Mouse (Mus musculus): ENCODE measurements around the gene Lman1l.

Gene Lman1l

DNA sequence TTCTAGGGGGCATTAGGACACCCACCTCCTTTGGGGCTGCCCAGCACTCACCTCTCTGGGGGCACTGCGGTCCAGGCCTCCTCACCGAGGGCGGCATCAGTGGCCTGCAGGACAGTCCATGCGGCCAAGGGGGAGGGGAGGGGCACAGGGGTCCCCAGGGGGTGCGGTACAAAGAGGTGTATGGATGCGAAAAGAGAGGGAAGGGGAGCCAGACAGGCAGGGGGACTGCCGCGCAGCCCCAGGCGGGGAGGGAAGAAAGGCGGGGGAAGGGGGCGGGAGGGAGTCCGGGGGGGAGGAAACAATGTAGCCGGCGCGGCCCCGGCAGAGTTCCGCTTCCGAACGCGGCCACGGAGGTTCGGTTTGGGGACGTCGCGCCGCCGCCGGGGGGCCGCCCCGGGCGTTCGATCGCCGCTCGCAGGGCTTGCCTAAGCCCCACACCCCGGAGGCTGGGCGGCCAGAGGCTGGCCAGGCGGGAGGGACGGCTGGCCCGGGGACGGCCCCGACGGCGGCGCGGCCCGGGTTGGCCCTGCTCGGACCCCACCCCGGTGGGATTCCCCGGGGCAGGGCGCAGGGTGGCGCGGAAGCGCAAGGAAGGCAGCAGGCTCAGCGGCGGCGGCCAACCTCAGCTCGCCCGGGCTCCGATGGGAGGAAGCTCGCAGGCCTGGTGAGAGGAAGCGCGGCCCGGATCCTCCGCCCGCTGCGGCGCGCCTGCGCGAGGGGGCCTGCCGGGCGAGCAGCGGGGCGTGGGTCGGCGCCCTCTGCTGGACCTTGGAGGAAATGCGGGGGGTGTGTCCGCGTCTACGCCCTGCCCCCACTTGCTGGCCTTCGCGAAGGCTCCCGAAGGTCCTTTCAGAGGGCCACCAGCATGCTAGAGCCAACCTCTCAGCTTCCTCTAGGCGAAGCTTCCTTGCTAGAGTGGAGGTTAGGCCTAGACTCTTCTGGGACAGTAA is 24.6 kb upstream of the Lman1l start:
- peak; percentile 92 for DNase-seq (ENCODE audit: low spot score)

DNA sequence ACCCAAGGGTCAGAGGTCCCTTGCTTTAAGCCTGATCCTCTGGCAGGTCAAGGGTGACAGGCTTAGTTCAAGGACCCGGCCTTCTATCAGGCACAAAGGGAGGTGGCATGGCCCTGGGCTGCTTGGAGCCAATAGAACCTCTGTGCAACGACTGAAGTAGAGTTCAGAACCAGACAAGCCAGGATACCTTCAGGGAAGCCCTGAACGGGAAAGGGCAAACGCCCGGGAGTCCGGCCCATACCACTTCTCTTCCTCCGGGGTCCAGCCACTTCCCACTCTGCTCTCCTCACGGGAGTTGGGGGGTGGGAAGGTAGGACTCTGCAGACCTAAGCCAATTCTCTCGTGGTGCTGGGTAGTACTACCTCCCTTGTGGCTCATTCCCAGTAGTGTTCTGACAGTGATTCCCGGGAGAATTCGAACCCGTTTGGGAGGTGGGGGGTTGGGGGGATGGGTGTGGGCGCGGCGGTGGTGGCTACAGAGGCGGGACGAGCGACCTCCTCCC is 23.9 kb upstream of the Lman1l start:
- peak; percentile 30 for DNase-seq (ENCODE audit: low spot score)

DNA sequence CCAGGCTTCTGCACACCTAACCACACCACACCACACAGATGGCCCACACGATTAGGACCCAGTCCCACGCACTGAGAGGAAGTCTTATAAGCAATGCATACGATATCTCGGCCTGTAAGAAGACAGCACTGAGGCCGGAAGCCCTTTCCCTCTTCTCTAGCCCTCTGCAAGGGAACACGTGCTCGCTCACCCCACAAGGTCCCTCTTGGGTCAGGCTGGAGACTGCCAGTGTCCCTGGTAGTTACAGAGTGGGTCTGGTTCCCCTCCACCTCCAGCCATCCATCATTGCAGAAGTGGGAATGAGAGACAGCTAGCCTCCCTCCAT is 23.2 kb upstream of the Lman1l start:
- no peak for DNase-seq (ENCODE audit: low spot score)

DNA sequence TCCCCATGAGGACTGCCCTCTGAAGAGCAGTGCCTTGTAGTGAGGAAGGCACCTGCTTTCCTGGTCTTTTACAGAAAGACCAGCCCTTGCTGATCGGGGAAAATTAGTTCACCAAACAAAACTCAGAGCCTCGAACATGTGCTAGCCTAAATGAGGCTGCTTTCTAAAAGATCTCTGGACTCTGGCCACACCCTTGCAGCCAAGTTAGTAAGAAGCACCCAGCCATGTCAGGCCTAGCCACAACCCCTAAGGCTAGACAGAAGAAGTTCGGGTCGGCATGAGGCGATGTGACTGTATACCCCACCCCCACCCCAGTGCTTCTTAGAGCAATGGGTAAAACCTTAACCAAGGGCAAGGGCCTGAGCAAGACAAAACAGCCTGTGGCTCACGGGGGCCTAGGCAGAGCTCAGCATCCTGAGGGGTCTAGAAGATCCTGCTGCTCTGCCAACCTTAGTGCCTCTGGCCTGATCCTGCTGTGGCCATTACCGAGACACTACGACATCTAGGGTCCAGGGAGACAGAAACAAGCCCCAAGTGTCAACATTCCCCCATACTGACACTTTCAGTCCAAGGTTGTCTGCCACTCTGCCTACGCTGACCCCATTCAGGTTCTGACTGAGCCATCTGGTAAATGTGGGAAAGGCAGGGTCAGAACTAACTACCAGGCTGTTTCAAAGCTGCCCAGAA is 22.7 kb upstream of the Lman1l start:
- no peak for DNase-seq (ENCODE audit: low spot score)

DNA sequence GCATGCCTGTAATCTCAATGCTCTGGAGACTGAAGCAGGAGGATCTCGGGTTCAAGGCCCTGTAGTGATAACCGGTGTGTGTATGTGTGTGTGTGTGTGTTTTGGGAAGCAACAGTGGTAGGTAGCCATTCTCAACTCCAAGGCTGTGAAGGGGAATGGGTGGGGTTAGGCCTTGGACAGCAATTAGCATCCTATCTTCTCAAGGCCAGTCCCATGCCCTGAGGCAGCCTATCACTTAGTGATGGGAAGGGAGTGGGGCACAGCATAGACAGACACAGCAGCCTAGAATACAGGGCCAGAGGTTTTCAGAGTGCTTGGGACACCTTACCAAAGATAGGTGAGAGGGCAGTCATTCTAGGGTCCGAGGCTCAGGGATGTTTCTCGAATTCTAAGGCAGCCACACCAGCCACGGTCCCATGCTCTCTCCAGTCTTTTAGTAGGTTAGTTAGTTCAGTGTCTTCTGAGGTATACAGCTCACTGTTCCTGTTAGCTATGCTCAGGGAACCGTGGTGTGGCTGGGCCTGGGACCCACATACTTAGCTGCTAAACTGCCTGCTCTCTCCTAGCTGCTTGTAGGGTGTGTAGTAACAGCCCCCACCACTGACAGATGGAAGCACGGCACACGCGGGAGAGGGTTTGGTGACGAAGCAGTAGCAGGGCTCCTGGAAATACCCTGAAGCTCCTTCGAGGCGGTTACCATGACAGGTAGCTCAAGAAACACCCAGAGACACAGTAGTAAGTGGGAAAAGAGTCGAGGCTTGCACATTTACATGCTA is 21.4 kb upstream of the Lman1l start:
- no peak for DNase-seq (ENCODE audit: low spot score)

DNA sequence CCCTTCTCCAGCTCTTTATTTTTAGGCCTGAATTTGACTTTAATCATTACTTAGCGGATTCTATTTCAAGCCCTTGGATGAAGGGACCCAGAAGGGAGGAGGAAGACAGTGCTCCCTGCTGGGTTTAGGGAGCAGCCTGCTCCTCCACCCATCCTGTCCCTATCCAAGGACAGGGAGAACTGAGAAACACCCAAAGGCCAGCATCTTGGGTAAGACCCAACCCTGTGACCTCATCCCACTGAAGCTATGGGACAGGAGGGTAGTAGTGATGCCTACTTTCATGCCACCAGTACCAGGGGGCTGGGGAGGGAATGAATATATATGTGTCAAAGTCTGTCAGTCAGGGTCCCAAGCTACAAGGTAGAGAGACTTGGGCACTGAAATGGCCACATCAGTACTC is 20.4 kb upstream of the Lman1l start:
- no peak for DNase-seq (ENCODE audit: low spot score)

DNA sequence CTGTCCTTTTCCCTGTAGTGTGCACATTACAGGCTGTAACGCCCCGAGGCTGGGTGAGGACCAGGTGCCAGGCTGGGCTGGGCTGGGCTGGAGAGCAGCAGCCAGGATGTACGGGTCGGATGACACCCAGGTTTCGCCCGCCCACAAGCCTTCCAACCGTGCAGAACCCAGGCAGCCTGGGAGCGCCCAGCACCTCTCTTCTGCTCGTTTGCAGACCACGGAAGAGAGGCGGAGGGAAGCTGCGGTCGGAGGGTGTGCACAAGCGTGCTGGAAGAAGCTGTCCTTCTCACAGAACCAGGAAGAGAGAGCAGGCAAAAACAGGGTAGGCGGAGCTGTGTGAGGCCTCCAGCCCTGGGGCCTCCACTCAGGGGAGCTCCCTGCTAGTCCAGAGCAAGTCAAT is 19.8 kb upstream of the Lman1l start:
- peak; percentile 66 for DNase-seq (ENCODE audit: low spot score)

DNA sequence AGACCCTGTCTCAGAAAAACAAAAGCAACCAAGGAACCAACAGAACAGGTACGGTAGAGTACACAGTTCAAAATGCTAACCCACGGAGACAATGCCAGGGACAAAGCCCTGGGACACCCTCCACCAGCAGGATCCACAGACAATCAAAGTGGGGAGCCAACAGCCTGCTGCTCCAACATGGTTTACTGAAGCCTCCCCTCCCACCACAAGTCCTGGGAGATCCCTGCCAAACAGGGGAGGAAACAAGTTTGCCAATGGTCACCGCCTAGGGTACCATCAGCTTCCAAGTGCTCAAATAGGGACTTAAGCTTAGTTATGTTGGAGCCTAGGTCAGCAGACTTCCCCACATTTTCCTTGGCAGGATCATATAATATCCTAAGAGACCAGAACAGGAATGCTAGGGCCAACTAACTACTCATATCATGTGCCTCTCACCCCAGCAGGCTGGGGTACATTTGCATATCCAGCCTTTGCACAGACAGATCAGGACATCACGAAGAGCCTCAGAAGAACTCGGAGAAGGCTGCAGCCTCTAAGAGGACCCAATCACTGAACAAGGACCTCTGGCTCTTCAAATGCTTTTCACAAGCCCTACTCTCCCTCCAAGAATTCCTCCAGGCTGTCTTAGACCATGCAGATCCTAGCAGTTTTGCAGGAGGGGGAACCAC is 19.2 kb upstream of the Lman1l start:
- no peak for DNase-seq (ENCODE audit: low spot score)

DNA sequence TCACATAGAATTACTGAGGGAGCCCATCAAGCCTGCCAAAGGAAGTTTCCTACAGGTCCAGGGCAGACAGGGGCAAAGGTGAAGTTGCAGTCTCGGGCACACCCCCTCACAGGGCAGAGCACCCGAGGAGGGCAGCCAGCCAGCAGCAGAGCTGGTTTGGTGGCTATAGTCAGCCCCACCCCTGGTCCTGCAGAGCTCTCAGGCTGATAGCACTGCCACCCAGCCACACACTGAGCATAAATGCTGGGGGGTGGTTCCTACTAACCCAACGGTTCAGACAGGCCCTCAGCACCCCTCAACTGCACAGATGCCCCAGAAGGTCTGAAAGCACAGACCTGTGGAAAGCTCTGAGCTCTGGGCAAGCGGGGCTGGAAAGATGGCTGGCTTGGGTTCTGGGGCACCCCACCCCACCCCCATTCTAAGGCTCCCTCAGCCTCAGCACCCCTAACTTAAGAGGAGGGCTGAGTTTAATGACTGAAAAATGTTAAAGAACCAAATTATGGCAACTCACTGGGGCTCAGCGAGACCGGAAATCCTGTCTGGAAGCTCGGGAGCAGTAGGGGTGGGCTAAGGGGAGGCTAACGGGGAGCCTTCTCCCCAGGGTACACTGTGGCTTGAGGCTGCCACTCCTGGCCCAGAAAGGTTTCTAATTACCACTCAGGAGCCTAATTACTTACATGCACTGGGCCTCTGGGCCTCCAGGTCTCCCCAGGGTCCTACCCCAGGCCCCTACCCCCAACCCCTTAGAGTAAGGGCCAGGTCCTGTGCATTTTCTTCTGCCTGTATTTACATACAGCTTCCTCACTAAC is 18.3 kb upstream of the Lman1l start:
- no peak for DNase-seq (ENCODE audit: low spot score)

DNA sequence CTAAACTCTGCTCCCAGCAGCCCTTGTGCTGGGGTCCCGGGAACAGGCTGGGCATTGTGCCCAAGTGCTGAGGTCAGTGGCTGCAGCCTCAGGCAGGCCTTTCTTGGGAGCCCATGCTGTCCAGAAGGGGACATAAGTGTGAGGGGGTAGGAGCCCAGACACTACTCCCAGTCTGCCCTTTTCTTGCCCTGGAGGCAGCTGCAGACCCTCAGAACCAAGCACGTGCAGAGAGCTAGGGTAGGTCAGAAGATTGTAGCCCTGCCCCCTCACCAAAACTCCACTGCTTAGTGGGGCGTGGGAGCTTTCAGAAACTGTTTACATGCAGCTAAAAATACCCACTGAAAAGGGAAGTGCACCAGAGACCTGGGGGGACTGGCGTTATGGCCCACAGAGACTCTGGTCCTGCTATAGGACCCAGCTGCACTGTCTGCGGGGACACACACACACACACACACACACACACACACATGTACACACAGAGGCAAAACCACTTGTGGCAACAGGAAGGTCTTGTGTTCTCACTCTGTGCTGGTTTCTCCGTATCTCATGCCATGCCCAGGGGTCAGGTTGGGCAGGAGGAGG is 17.3 kb upstream of the Lman1l start:
- peak; percentile 57 for DNase-seq (ENCODE audit: low spot score)

DNA sequence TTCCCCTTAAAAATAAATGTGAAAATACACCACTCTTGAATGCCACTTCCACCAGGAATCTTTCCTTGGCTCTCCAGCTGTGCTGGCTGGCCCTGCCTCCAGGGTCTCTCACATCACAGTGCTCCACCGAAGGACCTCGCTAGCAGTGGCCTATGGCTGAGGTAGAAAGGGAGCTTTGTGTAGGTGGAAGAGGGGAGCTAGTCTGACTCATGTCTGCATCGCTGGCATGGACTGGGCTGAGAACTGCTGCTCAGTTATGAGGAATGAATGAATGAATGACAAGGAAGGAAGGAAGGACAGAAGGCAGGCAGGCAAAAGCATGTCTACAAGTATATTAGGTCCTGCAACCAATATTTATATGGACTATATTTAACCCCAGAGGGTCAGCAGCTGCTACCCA is 16.7 kb upstream of the Lman1l start:
- DNase-seq (ENCODE audit: low spot score), result no peak

DNA sequence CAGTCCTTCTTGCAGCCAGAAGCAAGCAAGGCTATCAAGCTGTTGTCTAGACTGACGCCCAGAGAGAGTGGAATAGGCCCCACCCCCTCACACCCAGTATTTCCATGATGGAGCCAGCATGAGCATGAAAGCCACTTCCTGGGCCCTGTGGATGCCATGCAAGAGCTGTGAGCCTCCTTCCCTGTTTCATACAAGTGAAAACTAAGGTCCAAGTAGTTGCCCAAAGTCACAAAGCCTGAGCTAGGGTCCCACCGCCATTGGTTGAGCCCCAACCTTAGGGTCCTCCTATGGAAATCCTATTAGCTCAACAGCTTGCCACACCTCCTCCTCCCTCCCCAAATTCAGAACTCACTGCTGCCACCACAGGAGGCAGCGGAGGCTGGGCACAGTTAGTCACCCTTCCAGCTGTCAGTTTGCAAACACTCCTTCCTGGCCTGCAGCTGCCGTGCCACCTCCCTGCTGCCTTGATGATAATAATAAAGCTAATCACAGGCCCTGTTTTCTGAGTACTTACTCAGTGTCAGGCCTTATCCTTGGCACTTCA is 13.0 kb upstream of the Lman1l start:
- peak; percentile 38 for DNase-seq (ENCODE audit: low spot score)

DNA sequence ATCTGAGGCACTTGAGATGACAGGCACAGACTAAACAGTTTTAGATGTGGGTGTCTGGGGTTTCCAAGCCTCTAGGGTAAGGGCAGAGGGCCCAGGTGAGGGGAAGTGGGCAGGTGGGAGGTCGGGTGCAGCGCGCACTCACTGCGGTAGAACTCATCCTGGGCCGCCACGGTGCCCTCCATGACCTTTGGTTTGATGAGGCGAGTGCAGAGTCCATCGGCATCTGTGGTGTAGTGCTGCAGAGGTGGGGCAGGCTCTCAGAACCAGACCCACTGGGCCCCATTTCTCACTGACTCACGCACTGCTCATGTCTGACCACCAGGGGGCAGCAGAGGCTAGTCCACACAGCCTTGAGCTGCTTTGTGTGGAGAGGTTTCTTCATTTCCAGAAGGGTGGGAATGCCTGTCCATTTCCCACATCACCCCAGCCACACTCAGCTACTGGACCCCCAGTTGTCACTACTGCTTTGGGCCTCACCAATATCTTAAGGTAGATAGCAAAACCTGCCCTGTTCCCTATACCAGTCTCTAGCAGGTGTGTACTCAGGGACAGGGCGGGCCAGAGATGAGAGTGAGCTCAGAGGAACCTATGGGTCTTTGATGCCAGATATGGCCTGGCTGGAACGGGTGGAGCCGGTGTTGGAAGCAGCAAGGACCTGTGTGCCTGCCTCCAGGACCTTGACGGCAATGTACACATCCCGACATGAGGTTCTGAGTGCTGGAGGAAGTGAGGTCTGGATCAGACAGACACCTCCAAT is 8.7 kb upstream of the Lman1l start:
- peak; percentile 65 for DNase-seq (ENCODE audit: low spot score)

DNA sequence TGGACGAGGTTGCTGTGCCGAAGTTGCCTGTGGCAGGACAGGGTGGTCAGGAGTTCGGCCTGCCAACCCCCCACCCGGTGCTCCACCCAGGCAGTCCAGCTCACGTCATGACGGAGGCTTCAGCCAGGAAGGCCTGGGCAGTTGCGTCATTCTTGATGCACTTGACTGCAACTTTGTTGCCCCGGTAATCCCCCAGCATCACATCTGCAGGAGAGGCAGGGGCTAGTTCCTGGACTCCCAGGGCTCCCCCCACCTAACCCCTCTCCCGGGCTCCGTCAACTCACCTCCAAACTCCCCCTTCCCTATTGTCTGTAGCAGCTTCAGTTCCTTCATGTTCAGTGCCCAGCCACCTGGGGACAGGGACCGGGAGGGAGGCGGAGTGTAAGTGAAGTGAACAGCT is 8.1 kb upstream of the Lman1l start:
- no peak for DNase-seq (ENCODE audit: low spot score)

DNA sequence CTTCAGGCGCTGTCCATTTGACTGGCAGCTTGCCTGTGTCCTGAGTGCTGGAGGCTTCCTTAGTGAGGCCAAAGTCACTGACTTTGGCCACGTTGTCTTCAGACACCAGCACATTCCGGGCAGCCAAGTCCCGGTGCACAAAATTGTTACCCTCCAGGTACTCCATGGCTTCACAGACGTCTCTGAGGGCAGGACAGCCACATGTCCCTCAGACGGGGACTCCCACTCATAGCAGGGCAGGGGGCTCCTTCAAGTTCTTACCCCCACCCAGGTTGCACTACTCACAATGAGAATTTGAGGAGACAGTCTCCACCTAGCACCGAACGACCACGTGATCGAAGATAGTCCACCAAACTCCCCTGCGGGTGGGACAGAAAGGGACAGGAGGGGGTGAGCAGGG is 7.3 kb upstream of the Lman1l start:
- DNase-seq (ENCODE audit: low spot score), result no peak

DNA sequence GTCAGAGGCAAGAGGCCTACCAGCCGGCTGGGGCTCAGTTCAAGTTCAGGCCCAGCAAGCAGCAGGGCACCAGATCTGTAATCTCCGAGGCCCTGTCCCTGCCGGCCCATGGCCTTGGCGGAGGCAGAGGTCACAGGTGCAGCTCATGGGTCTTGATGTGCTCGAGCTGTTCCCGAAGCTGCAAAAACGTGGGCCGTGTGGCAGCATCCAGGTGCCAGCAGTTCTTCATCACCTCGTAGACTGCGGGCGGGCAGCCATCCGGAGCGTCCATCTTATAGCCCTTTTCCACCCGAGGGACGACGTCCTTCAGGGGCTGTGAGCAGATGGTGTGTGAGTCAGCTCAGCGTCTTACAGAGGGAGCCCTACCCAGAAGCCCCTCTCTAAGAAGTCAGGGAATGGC is 6.6 kb upstream of the Lman1l start:
- no peak for DNase-seq (ENCODE audit: low spot score)

DNA sequence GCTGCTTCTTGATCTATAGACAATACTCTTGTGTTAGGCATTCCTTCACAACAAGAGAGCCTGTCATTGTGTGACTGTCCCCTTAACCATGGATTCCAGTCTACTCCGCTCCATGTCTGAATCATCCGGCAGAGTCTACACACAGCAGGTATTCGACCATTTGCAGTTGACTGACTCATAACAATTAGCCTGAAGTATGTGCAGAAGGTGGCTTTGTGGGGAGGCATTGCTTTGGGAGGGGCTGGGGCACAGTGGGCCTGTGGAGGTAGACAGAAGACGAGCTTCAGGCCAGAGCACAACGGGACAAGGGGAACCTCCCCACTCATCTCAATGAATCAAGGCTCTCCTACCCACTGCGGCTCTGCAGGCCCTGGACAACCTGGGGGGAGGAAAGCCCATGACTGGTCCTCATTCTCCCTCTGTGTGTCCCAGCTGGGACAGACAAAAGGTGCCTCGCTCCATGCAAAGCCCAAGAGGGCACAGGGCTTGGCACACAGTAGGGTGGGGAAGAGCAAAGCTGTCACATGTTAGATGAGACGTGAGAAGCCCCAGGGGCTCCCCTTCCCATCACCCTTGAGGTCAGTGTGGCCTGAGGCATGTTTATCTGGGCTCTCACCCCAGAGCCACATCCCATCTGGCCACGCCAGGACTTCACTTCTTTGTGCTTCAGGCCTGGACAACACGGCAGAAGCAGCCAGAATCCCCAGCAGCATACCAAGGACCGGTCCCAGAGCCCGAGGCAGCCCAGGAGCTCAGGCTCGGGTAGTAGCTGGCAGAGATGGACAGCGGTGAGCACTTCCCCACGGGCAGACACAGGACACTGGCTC is 5.3 kb upstream of the Lman1l start:
- no peak for DNase-seq (ENCODE audit: low spot score)

DNA sequence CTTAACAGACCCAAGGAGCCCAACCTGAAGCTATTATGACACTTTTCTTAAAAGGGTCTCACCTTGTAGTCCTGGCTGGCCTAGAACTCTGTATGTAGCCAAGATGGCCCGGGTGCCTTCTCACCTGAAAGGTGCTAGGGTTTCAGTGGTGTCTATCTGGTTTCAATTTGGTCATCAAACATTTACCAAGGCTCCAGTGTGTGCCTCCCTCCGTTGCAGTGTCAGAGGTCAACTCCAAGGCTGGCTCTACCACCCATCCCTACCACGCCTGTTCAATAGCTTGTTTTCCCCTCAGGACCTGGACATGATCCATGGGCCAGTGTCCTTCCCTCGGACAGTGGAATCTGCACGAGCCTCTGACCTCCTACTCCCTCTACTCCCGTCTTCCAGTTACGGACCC is 3.7 kb upstream of the Lman1l start:
- no peak for DNase-seq (ENCODE audit: low spot score)

DNA sequence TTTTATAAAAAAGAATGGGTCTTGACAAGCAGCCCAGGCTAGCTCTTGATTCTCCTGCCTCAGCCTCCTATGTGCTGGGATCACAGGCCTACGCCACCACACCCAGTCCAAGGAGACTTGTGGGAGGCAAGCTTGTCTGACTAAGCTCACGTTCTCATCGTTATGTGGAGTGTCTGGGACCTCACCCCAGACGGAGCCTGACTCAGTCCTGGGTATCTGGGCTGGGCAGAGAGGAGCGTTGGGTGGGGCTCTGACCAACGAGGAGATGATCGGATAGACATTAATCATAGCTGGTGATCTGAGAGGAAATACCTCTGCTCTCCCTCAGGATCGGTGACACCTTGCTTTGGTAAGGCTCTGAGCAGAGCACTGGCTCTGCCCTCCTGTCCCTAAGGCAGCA is 1.7 kb downstream of the Lman1l start:
- DNase-seq (ENCODE audit: low spot score), result no peak
